Mouse (Mus musculus) v-Abl transformed pro-B cells (cell line): ENCODE measurements around the gene 4921501E09Rik.
"Not testable (repeated sequence)": the region's sequence is repeated elsewhere in the genome, so short reads cannot be mapped to it uniquely, and the experiment has no call there.

Source experiments
- in situ Hi-C, 2 experiments: fragments of 400-800 bp; cut with MboI; formaldehyde crosslinking; loops; one replicate each; pipeline ENCODE4 v1.15.1; 2025; ENCODE audit not compliant: unreplicated experiment in 2 of 2

Gene 4921501E09Rik

DNA sequence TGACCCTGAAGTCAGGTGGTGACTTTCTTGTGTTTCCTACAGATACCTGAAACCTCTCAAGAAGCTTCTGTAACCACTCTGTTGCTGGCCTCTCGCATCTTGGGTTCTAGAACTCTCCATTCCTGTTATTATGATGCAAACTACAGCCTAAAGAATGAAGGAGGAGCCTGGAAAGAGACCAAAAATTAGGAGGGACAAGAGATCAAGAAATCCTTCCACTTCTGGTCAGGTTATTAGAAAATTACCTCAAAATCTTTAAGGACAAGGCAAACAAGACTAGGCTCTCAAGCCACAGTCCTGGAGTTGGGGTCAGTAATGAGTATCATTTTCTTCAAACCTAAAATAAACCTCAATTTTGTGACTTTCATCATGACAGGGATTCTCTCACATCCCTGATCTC, at the start of gene 4921501E09Rik:
Gene 4921501E09Rik, minus strand, starts transcription at position 101 of the 400 bp plus-strand sequence.
- in situ Hi-C loops, result loop anchor here in 1 of 2 experiments (25.0 kb wide), 1 partner anchor 419 kb away; no protein-coding TSS in a partner anchor

DNA sequence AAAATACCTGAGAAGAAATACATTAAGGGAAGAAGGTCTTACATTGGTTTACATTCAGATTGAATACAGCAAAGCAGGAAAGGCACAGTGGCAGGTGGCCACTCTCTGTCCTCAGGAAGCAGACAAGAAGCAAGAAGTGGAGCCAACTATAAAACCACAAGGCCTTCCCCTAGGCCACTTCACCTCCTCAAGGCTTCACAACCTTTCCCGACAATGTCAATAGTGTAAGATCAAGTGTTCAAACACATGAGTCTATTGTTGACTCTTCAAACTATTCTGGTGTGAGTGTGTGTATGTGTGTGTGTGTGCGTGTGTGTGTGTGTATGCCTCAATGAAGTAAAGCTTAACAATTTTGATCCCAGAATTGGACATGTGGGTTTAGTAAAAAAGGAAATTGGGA, 29.5 kb upstream of the 4921501E09Rik start:
- in situ Hi-C loops, result no loop called here

DNA sequence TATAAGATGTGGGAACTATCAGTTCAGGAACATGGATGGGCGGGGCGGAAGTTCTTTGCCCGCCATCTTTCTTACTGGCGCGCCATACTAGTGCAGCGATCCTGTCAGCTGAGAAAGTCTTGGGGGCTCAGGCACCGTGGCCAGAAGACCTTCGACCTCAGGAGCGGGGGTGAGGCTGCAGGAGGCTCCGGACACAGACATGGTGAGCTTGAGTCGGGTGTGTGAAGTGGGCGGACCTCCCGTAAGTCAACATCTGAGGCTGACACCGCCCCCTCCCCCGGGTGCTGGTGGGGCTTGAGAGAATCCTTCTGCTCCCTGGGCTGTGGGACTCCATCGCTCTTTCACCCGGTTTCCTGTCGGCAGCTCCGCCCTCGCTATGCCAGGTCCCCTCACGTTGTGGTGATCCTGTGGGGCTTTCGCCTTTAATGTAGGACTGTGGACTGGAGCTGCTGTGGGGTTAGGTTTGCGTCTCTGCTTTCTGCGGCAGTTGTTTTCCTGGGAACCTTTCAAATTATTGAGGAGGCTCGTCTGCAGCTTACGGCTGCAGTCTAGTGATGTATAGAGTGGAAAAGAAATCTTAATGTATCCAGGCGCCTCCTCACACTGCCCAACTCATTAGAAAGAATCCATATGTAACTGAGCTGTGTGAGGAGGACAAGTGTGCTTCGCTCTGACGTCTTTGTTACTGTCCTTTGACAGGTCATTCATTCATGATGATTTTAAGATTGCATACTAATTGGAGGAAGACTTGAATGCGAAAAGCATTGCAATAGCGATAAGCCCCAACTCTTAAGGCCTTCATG, 24.7 kb upstream of the 4921501E09Rik start:
- in situ Hi-C loops, result no loop called here

DNA sequence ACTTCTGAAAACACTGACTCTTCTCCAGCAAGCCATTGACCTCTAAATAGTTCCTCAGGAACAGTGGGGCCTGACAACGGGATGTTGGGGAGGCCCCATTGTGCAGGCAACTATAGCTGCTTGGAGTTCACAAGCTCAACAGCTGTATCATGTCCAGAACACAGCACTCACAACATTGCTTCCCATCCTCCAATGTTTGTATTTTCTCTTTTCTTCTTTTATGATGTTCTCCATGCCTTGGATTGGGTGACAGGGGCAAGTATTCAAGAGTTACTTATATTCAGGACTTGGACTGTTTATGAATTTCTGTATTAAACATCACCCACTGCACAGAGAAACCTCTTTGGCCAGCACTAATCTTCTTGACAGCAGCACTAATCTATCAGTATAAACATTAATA, 23.8 kb upstream of the 4921501E09Rik start:
- in situ Hi-C loops, result no loop called here

DNA sequence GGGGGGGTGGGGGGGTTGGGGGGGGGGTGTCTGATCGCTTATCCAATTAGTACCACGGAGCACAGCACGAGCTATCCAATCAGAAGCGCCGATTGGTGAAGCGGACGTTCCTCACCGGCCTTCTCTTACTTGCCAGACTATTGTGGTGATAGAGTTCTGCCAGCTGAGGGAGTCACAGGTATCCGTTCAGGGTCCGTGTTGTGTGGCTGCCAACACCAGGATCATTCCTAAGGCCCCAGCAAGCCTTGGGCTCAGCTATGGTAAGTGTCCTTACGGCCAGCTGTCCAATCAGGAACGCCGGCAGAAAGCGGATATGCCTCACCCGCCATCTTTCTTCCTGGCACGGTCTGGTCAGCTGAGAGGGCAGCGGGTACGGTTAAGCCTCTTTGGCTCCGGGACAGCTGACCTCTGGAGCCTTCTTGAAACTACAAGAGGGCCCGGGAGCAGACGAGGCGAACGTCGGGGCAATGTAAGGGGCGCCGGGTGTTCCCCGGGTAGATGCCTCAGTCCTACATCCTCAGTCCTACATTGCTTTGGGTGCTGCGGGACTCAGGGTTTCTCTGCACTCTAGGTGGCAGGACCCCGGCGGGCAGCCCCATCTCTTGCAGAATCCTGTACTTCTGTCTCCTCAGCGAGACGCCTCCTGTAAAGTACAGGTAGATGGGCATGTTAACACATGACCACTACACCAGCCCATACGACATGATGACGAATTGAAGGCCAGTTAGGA, 21.5 kb upstream of the 4921501E09Rik start, which contains the start of gene Zfp563:
Gene Zfp563, plus strand, starts transcription at position 91 of the 730 bp plus-strand sequence.
- in situ Hi-C loops, result no loop called here

DNA sequence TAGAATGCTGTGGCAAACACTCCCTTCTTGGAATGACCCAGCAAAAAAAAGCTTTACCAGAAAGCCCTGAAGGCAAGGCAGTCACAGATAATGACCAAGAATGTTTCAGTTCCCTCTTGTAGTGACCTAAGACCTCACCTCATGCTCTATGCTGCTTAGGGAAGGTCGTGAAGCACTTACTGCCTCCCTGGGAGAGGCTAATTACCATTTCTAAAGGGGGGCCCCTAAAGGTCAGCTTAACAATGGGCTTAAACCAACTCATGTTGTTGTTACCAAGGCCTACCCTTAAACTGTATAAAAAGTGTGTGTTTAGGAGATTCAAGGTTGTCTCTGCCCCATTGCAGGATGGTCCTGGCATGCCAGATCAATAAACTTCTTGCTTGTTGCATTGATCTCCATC, 4.9 kb downstream of the 4921501E09Rik start:
- in situ Hi-C loops, result loop anchor here in 1 of 2 experiments (25.0 kb wide), 1 partner anchor 424 kb away; no protein-coding TSS in a partner anchor

DNA sequence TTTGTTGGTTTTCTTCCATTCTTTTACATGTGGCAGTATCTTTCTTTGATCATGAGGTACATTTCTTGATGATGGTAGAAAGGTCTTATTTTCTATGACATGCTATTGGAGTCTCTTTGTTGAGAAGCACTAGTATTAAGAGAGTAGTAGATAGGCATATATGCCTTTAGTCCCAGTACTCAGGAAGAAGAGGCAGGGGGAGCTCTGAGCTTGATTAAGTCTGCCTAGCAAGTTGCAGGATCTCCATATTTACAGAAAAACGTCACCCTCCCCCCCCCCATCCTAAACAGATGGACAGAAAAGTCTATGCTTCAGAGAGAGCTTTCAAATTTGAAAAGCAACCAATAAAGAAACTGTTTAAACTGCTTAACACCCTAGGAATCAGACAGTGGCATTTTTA, 9.1 kb downstream of the 4921501E09Rik start:
- in situ Hi-C loops, result loop anchor here in 1 of 2 experiments (25.0 kb wide), 1 partner anchor 429 kb away; no protein-coding TSS in a partner anchor

DNA sequence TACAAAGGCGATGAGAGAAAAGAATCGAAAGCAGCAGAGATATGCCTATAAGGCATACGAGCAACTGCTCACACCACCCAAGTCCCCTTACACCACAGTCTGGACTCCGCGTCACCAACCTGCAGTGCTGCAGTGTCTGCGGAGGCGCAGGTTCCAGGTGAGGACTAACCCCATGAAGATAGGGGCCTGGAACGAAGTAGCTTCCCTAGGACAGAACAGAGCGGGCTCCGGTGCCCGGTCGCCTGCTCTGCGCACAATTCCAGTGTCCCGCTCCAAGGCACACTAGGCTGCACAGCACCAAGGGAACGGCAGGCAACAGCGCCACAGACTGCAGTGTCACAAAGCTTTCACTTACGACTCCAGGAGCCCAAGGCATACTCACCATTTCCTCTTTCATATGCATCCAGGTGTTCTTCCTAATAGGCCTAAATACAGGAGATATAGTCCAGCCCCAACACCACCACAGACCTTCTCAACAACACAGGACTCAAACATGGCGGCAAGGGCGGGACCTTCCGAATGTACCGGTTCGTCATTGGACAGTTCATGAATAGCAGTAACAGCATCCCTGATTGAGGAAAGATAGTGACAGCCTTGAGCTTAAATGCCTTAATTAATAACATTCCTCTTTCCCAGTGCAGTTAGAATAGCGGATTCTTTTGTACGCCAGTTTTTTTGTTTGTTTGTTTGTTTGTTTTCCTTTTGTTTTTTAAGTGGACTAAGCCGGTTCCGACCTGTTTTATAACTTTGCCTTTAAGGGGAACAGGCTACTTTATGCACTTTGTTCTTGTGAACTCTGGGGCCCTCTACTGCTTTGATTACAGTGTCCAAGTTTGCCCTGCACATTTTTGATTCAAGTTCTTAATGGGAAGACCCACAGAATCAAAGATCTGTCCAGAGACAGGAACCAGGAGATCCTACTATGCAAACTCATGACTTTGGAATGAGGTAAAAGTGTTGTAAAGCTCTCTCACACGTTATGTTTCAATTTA, 34.7 kb downstream of the 4921501E09Rik start, which contains the start of gene Zfp763:
Gene Zfp763, minus strand, starts transcription at position 503 of the 992 bp plus-strand sequence.
- in situ Hi-C loops, result loop anchor here in 1 of 2 experiments (25.0 kb wide), 1 partner anchor 804 kb away; the partner anchor contains the start of gene Cd320

DNA sequence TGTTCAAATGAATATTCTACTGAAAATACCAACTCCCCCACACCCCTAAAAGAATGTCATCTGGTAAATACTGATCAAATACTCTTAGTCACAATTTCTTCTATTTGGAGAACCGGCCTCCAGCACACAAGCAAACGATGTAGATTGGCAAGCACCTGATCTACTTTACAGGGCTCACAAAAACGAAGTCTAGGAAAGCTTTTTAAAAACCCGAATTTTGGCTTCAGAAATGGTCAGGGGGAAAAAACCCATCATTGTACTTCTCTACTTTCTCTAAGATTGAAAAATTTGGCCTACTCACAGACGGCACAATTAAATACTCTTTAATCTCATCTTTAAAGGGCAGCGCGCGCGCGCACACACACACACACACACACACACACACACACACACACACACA, 35.5 kb downstream of the 4921501E09Rik start:
- in situ Hi-C loops, result loop anchor here in 1 of 2 experiments (25.0 kb wide), 1 partner anchor 805 kb away; the partner anchor contains the start of gene Cd320

DNA sequence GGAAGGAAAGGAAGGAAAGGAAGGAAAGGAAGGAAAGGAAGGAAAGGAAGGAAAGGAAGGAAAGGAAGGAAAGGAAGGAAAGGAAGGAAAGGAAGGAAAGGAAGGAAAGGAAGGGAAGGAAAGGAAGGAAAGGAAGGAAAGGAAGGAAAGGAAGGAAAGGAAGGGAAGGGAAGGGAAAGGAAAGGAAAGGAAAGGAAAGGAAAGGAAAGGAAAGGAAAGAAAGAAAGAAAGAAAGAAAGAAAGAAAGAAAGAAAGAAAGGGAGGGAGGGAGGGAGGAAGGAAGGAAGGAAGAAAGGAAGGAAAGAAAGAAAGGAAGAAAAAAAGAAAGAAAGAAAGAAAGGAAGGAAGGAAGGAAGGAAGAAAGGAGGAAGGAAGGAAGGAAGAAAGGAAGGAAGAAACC, 47.4 kb downstream of the 4921501E09Rik start:
- in situ Hi-C loops, result not testable (repeated sequence)
